ENCODE assay signal across 8 mouse cellular contexts in the genomic region with DNA sequence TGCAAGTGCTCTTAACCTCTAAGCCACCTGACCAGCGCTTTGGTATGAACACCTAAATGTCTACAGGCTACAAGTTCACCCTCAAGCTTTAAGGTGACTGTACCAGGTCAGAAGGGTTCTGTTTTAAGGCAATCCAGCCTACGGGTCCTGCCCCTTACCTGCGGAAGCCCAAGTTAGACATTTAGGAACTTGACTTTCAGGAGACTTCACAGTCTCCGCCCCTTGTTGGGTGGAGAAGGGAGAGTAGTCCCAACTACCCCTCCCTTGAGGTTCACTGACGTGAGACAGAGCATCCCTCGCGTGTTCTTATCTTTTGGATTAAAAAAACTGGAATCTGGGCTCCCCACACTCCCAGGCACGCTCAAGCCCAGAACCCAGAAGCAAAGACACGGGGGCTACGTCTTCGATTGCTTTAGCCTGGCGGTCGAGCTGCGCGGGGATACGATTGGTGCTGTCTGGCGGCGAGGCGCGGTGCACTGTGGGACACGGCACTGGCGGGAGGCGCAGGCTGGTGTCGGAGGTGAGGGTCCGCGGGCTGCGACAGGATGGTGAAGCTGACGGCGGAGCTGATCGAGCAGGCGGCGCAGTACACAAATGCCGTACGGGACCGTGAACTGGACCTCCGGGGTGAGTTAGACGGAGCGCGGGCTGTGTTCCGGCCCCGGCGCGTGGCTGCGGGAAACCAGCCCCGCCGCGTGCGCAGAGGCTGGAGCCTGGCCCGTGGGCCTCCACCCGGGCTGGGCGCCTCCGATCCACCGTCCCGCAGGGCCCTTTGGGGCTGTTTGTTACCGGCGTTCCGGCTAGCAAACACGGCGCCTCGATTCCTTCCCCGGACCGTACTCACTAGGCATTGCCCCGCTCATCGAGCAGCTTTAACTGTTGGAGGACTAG. TPM values are rescaled to one million over a fixed set of nuclear protein-coding genes. Genes with fewer than 3 reads are reported as not detected.
DNase-seq lines count a peak whose midpoint lies in the region; ATAC-seq and TF ChIP-seq lines count a peak whose summit lies in the region.

No protein-coding gene starts in this region.

- TF ChIP-seq CTCF in bone marrow, adult 2 months (IDR thresholded peaks at IDR 0.05; ENCODE audit: control insufficient read depth, insufficient read depth, low read length), result no peak
- TF ChIP-seq CTCF in spleen, adult 2 months (IDR thresholded peaks at IDR 0.05; ENCODE audit: extremely low read depth, insufficient read depth, insufficient read length, insufficient replicate concordance), result no peak

- peak overlapping the region; percentile 89 for H3K9ac ChIP-seq in embryonic facial prominence, embryonic 14.5 days (ENCODE audit: low read depth, low read length)
- H3K9ac ChIP-seq in limb, embryonic 14.5 days (ENCODE audit: low read depth, low read length, severe bottlenecking), result peak overlapping the region; percentile 88
- peak overlapping the region; percentile 92 for H3K9ac ChIP-seq in midbrain, embryonic 16.5 days (ENCODE audit: low read depth, low read length)

- H3K27ac ChIP-seq in bone marrow, adult 2 months (ENCODE audit: control insufficient read depth, insufficient read depth, low read depth, low read length, poor library complexity), result peak overlapping the region; percentile 20; the same call in 1 of the 2 replicates
- peak overlapping the region; percentile 65 for H3K27ac ChIP-seq in embryonic facial prominence, embryonic 14.5 days (replicated peaks; ENCODE audit: low read depth, low read length)
- peak overlapping the region; percentile 33; the same call in 1 of the 2 replicates for H3K27ac ChIP-seq in limb, embryonic 14.5 days (replicated peaks; ENCODE audit: low read depth, low read length)
- H3K27ac ChIP-seq in midbrain, embryonic 16.5 days (ENCODE audit: low read length), result peak overlapping the region; percentile 77
- peak overlapping the region; percentile 53 for H3K27ac ChIP-seq in spleen, adult 2 months (ENCODE audit: insufficient read depth, low read length)

- H3K4me2 ChIP-seq in embryonic facial prominence, embryonic 14.5 days (ENCODE audit: low read depth, low read length), result peak overlapping the region; percentile 90
- peak overlapping the region; percentile 85 for H3K4me2 ChIP-seq in limb, embryonic 14.5 days (replicated peaks; ENCODE audit: low read depth, low read length, severe bottlenecking)
- H3K4me2 ChIP-seq in midbrain, embryonic 16.5 days (ENCODE audit: low read length), result peak overlapping the region; percentile 98

- WGBS in bone marrow, adult 2 months, result 1% methylated on average over 64 of the region's 64 CpGs
- WGBS in embryonic facial prominence, embryonic 14.5 days, result under 1% methylated on average over 43 of the region's 64 CpGs
- WGBS in limb, embryonic 14.5 days, result 3% methylated on average over 56 of the region's 64 CpGs
- under 1% methylated on average over 64 of the region's 64 CpGs for WGBS in midbrain, embryonic 16.5 days
- under 1% methylated on average over 63 of the region's 64 CpGs for WGBS in spleen, adult 2 months

- H3K4me3 ChIP-seq in bone marrow, adult 2 months (replicated peaks; ENCODE audit: control insufficient read depth, low read depth, low read length), result peak overlapping the region; percentile 95
- H3K4me3 ChIP-seq in embryonic facial prominence, embryonic 14.5 days (ENCODE audit: low read depth, low read length), result peak overlapping the region; percentile 86
- H3K4me3 ChIP-seq in limb, embryonic 14.5 days (replicated peaks; ENCODE audit: low read length), result peak overlapping the region; percentile 97
- H3K4me3 ChIP-seq in midbrain, embryonic 16.5 days (ENCODE audit: low read depth, low read length), result peak overlapping the region; percentile 98
- peak overlapping the region; percentile 90 for H3K4me3 ChIP-seq in spleen, adult 2 months (ENCODE audit: extremely low read depth, insufficient read depth, insufficient read length)

- peak; percentile 92 for DNase-seq in A20 (ENCODE audit: low read depth, low spot score)
- DNase-seq in embryonic facial prominence, embryonic 14.5 days (ENCODE audit: low spot score), result peak; percentile 94
- peak; percentile 89 for DNase-seq in heart, adult 8-10 months (ENCODE audit: low spot score)
- peak; percentile 89 for DNase-seq in kidney, adult 9 months
- peak; percentile 87 for DNase-seq in limb, embryonic 14.5 days (ENCODE audit: low spot score)
- peak; percentile 57 to 82 for DNase-seq in spleen, adult 2 months (ENCODE audit: low read depth in 1 of 2, low spot score in 2 of 2)

- peak; percentile 89; the same call in 1 of the 2 replicates for TF ChIP-seq POLR2A in bone marrow, adult 2 months (IDR thresholded peaks at IDR 0.05; ENCODE audit: borderline replicate concordance, control insufficient read depth, low read depth, low read length)
- peak; percentile 81; the same call in 1 of the 2 replicates for TF ChIP-seq POLR2A in limb, embryonic 14.5 days (IDR thresholded peaks at IDR 0.05; ENCODE audit: borderline replicate concordance, extremely low read depth, insufficient read depth, insufficient read length)
- peak; percentile 81 for TF ChIP-seq POLR2A in spleen, adult 2 months (IDR thresholded peaks at IDR 0.05; ENCODE audit: low read depth, low read length)

- H3K27me3 ChIP-seq in embryonic facial prominence, embryonic 14.5 days (replicated peaks; ENCODE audit: control insufficient read depth, insufficient read depth, low read length), result no peaks in the 10 kb centered on the region
- no peaks in the 10 kb centered on the region for H3K27me3 ChIP-seq in limb, embryonic 14.5 days (ENCODE audit: control insufficient read depth, insufficient read depth, low read length)
- H3K27me3 ChIP-seq in midbrain, embryonic 16.5 days (ENCODE audit: control insufficient read depth, insufficient read depth, low read depth, low read length), result no peaks in the 10 kb centered on the region; the same call in 1 of the 2 replicates
- no peaks in the 10 kb centered on the region for H3K27me3 ChIP-seq in spleen, adult 2 months (ENCODE audit: control insufficient read depth, insufficient read depth, low read length)

- H3K4me1 ChIP-seq in bone marrow, adult 2 months (ENCODE audit: control insufficient read depth, insufficient read depth, low read length), result no peaks in the 10 kb centered on the region; the same call in 1 of the 2 replicates
- peaks cover 13% of the 10 kb centered on the region for H3K4me1 ChIP-seq in embryonic facial prominence, embryonic 14.5 days (ENCODE audit: control insufficient read depth, insufficient read depth, low read length)
- peaks cover 14% of the 10 kb centered on the region for H3K4me1 ChIP-seq in limb, embryonic 14.5 days (ENCODE audit: control insufficient read depth, insufficient read depth, low read length)
- peaks cover 15% of the 10 kb centered on the region for H3K4me1 ChIP-seq in midbrain, embryonic 16.5 days (ENCODE audit: control insufficient read depth, insufficient read depth, low read length)
- H3K4me1 ChIP-seq in spleen, adult 2 months (ENCODE audit: control insufficient read depth, insufficient read depth, insufficient read length), result peaks cover 4% of the 10 kb centered on the region; the same call in 1 of the 2 replicates

- peak; percentile 97 for ATAC-seq in embryonic facial prominence, embryonic 14.5 days (ENCODE audit: low read depth)
- peak; percentile 94 for ATAC-seq in limb, embryonic 14.5 days (ENCODE audit: low FRiP score, low read depth)
- ATAC-seq in midbrain, embryonic 16.5 days, result peak; percentile 96

- H3K9me3 ChIP-seq in embryonic facial prominence, embryonic 14.5 days (ENCODE audit: control insufficient read depth, low read length), result no peaks in the 10 kb centered on the region
- no peaks in the 10 kb centered on the region for H3K9me3 ChIP-seq in limb, embryonic 14.5 days (ENCODE audit: control insufficient read depth, low read length)
- no peaks in the 10 kb centered on the region for H3K9me3 ChIP-seq in midbrain, embryonic 16.5 days (replicated peaks; ENCODE audit: control insufficient read depth, low read length, poor library complexity, severe bottlenecking)

- peaks cover 23% of the 10 kb centered on the region for H3K36me3 ChIP-seq in embryonic facial prominence, embryonic 14.5 days (ENCODE audit: control insufficient read depth, insufficient read depth, low read length)
- peaks cover 22% of the 10 kb centered on the region for H3K36me3 ChIP-seq in limb, embryonic 14.5 days (ENCODE audit: control insufficient read depth, insufficient read depth, low read length)
- H3K36me3 ChIP-seq in midbrain, embryonic 16.5 days (ENCODE audit: control insufficient read depth, insufficient read depth, low read length), result peaks cover 5% of the 10 kb centered on the region; the same call in 1 of the 2 replicates
- H3K36me3 ChIP-seq in spleen, adult 2 months (ENCODE audit: control insufficient read depth, insufficient read depth, low read length), result peaks cover 8% of the 10 kb centered on the region

RNA-seq across cellular contexts. Expression of a gene that starts 1.5 kb away (rescaled TPM):
- polyA plus RNA-seq in bone marrow, adult 2 months (2011; ENCODE audit: insufficient read depth, insufficient read length, low replicate concordance, missing spikeins), result 51.0 and 66.0 TPM in 2 replicates
- polyA plus RNA-seq in embryonic facial prominence, embryonic 14.5 days (2014; fragmentation: Nextera tagmentation; extraction: Ambion mirVana), result 134 and 146 TPM in 2 replicates
- 10 to 100 TPM; 18.3 to 24.1 (median 20.7) TPM for total RNA-seq in heart, adult 8-10 months (2022)
- 62.3 and 78.2 TPM in 2 replicates for polyA plus RNA-seq in limb, embryonic 14.5 days (2012; rRNA removed)
- 151 and 161 TPM in 2 replicates for polyA plus RNA-seq in limb, embryonic 14.5 days (2014; fragmentation: Nextera tagmentation; extraction: Ambion mirVana)
- polyA plus RNA-seq in midbrain, embryonic 16.5 days (2015; fragmentation: Nextera tagmentation; extraction: Ambion mirVana), result 131 and 133 TPM in 2 replicates
- polyA plus RNA-seq in spleen, adult 2 months (2012; rRNA removed), result 7.2 and 9.1 TPM in 2 replicates

RNA-seq across cellular contexts. Expression of a gene that starts 16.9 kb away (rescaled TPM):
- not detected in 2 replicates for polyA plus RNA-seq in bone marrow, adult 2 months (2011; ENCODE audit: insufficient read depth, insufficient read length, low replicate concordance, missing spikeins)
- polyA plus RNA-seq in embryonic facial prominence, embryonic 14.5 days (2014; fragmentation: Nextera tagmentation; extraction: Ambion mirVana), result not detected in 2 replicates
- not detected for total RNA-seq in heart, adult 8-10 months (2022)
- polyA plus RNA-seq in limb, embryonic 14.5 days (2012; rRNA removed), result not detected in 2 replicates
- not detected in 2 replicates for polyA plus RNA-seq in limb, embryonic 14.5 days (2014; fragmentation: Nextera tagmentation; extraction: Ambion mirVana)
- not detected in 2 replicates for polyA plus RNA-seq in midbrain, embryonic 16.5 days (2015; fragmentation: Nextera tagmentation; extraction: Ambion mirVana)
- polyA plus RNA-seq in spleen, adult 2 months (2012; rRNA removed), result not detected in 2 replicates

RNA-seq across cellular contexts. Expression of a gene that starts 19.1 kb away (rescaled TPM):
- polyA plus RNA-seq in bone marrow, adult 2 months (2011; ENCODE audit: insufficient read depth, insufficient read length, low replicate concordance, missing spikeins), result 19.1 and 33.2 TPM in 2 replicates
- polyA plus RNA-seq in embryonic facial prominence, embryonic 14.5 days (2014; fragmentation: Nextera tagmentation; extraction: Ambion mirVana), result 137 and 140 TPM in 2 replicates
- 10 to 100 TPM; 37.5 to 50.8 (median 38.9) TPM for total RNA-seq in heart, adult 8-10 months (2022)
- 110 and 113 TPM in 2 replicates for polyA plus RNA-seq in limb, embryonic 14.5 days (2012; rRNA removed)
- polyA plus RNA-seq in limb, embryonic 14.5 days (2014; fragmentation: Nextera tagmentation; extraction: Ambion mirVana), result 120 and 139 TPM in 2 replicates
- polyA plus RNA-seq in midbrain, embryonic 16.5 days (2015; fragmentation: Nextera tagmentation; extraction: Ambion mirVana), result 87.3 and 89.6 TPM in 2 replicates
- polyA plus RNA-seq in spleen, adult 2 months (2012; rRNA removed), result 63.7 and 81.9 TPM in 2 replicates

RNA-seq across cellular contexts. Expression of a gene that starts 49.0 kb away (rescaled TPM):
- 5.7 and 11.2 TPM in 2 replicates for polyA plus RNA-seq in bone marrow, adult 2 months (2011; ENCODE audit: insufficient read depth, insufficient read length, low replicate concordance, missing spikeins)
- 34.4 and 36.6 TPM in 2 replicates for polyA plus RNA-seq in embryonic facial prominence, embryonic 14.5 days (2014; fragmentation: Nextera tagmentation; extraction: Ambion mirVana)
- total RNA-seq in heart, adult 8-10 months (2022), result 10 to 100 TPM; 11.3 to 14.5 (median 11.5) TPM
- polyA plus RNA-seq in limb, embryonic 14.5 days (2012; rRNA removed), result 33.3 and 36.1 TPM in 2 replicates
- polyA plus RNA-seq in limb, embryonic 14.5 days (2014; fragmentation: Nextera tagmentation; extraction: Ambion mirVana), result 33.6 and 35.5 TPM in 2 replicates
- polyA plus RNA-seq in midbrain, embryonic 16.5 days (2015; fragmentation: Nextera tagmentation; extraction: Ambion mirVana), result 8.8 and 9.9 TPM in 2 replicates
- polyA plus RNA-seq in spleen, adult 2 months (2012; rRNA removed), result 9.0 and 12.9 TPM in 2 replicates

Comparison
In these comparisons a context has a peak if more than half of its experiments do, and no peak if none do; other contexts are left out.
1. Peak in every context shown above with its lines: DNase-seq, ATAC-seq, H3K4me3 ChIP-seq and H3K27ac ChIP-seq.
2. H3K27ac ChIP-seq: peak in every context shown above with its lines; median percentile 77 in midbrain, embryonic 16.5 days; 65 in embryonic facial prominence, embryonic 14.5 days; 53 in spleen, adult 2 months; 33 in limb, embryonic 14.5 days; 20 in bone marrow, adult 2 months.